Mouse (Mus musculus): ENCODE results near the gene 2310011J03Rik.

GRCm38 (mm10) chr10:80356737-80357136 lies 36.4 kb upstream of the 2310011J03Rik start:
- TF ChIP-seq CTCF (IDR thresholded peaks at IDR 0.05; ENCODE audit: control insufficient read depth, insufficient read depth, low read length) (no peak), POLR2A (IDR thresholded peaks at IDR 0.05; ENCODE audit: borderline replicate concordance, control insufficient read depth, low read depth, low read length) (no peak)

Measured in bone marrow, adult 2 months (tissue).